Mouse (Mus musculus) liver, postnatal 0 days (tissue): ENCODE measurements around the gene Helq.

Experiments used
- CTCF ChIP-seq: sonication (generic); IDR thresholded peaks from 2 replicates; pipeline ENCODE4 v1.5.1; 2016; ENCODE audit warnings: antibody characterized with exemption, low read depth
- EP300 ChIP-seq: IDR thresholded peaks from 2 replicates; pipeline ENCODE4 v1.6.1; 2016; ENCODE audit warnings: antibody characterized with exemption, low read depth, mild to moderate bottlenecking

DNA sequence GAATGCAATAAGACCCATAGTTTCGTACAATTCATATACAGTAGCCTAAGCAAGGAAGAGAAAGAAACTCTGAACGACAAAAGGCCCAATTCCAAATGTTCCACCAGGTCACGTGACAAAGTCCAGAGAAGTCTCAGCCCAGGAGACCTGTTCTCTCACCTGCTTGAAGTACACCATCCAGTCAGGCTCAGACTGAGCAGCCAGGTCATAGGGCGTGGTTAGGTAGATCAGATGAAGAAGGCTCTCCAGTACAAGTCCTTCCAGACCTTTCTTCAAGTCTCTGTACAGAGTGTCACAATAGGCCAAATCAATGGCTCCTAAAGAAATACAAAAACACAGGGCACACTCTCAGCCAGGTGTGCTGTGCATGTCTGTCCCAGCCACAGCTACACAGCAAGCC lies 26.8 kb downstream of the Helq start:
- TF ChIP-seq CTCF (no peak), EP300 (no peak)
